Mouse (Mus musculus): ENCODE results near the gene Gm21767.
"Not testable (repeated sequence)": the region's sequence is repeated elsewhere in the genome, so short reads cannot be mapped to it uniquely, and the experiment has no call there.

The Gm21767 gene

DNA sequence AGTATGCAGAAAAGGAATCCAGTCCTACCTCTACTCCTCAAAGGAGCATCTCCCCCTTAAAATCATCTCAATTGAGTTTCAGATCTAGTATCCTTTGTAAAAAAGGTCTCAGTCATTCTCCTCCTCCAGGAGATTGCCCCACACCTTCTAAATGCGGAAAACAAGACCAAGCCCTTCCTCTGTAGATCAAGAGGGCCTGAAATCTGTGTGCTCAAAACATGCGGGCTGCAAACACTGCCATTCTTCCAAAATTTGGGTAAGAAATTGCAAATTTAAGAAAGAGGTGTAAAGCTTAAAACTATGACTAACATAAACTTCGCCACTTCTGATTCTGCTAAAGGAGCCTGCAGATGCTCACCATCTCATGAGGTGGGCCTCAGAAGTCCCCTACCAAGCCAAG is at the start of gene Gm21767:
Gm21767 (plus strand) TSS at position 301 of the 400 bp plus-strand sequence.
- not testable (repeated sequence) for DNase-seq (ENCODE audit: low read depth)
